Mouse (Mus musculus) naive thymus-derived CD4-positive, alpha-beta T cell, adult 2 months (primary cell): ENCODE results near the gene Smco2.

Experiments
- DNase-seq: peaks from one replicate; pipeline ENCODE4 v3.0.0-alpha.2; 2011; ENCODE audit warnings: low read depth

Smco2 gene

GRCm38 (mm10) chr6:146901929-146902328, 52.0 kb downstream of the Smco2 start:
- DNase-seq = no peak

GRCm38 (mm10) chr6:146903632-146904031, 53.7 kb downstream of the Smco2 start:
- no peak for DNase-seq

GRCm38 (mm10) chr6:146904707-146905106, 54.8 kb downstream of the Smco2 start:
- no peak for DNase-seq

- no peak for DNase-seq
Observed at GRCm38 (mm10) chr6:146906000-146906786, 56.3 kb downstream of the Smco2 start.

- no peak for DNase-seq
Observed at GRCm38 (mm10) chr6:146907061-146907794, 57.3 kb downstream of the Smco2 start.

GRCm38 (mm10) chr6:146907795-146908190, 57.9 kb downstream of the Smco2 start:
- no peak for DNase-seq

GRCm38 (mm10) chr6:146908801-146909200, 58.9 kb downstream of the Smco2 start:
- no peak for DNase-seq

- no peak for DNase-seq
Observed at GRCm38 (mm10) chr6:146909725-146910489, 60.0 kb downstream of the Smco2 start.

- no peak for DNase-seq
Observed at GRCm38 (mm10) chr6:146910801-146911200, 60.9 kb downstream of the Smco2 start.

- no peak for DNase-seq
Observed at GRCm38 (mm10) chr6:146912835-146913488, 63.1 kb downstream of the Smco2 start.

GRCm38 (mm10) chr6:146913489-146914198, 63.7 kb downstream of the Smco2 start:
- no peak for DNase-seq

GRCm38 (mm10) chr6:146915808-146916207, 65.9 kb downstream of the Smco2 start:
- no peak for DNase-seq

GRCm38 (mm10) chr6:146917396-146917795, 67.5 kb downstream of the Smco2 start:
- DNase-seq = no peak

GRCm38 (mm10) chr6:146918341-146918740, 68.4 kb downstream of the Smco2 start:
- no peak for DNase-seq
